10 mouse cellular contexts compared by ENCODE assay signal in genomic region chr2:31263039-31263461, GRCm38 (mm10). TPM values are rescaled to one million over a fixed set of nuclear protein-coding genes. Genes with fewer than 3 reads are reported as not detected.
DNase-seq lines count a peak whose midpoint lies in the region; ATAC-seq and TF ChIP-seq lines count a peak whose summit lies in the region.
"Had no signal": no experiment of that assay in that cellular context is flagged by ENCODE, and none has a peak within 500 bp of the region (broad histone marks: within the 10 kb centered on the region; RNA-seq: fewer than 3 reads in every experiment).

No protein-coding gene starts in this region.

- intact Hi-C loops in heart, postnatal 14 days (cut with DNase I) = no loop called here

- no peak for TF ChIP-seq CTCF in kidney, postnatal 0 days (IDR thresholded peaks at IDR 0.05; ENCODE audit: low read depth)

- no peaks in the 10 kb centered on the region for H3K9me3 ChIP-seq in kidney, postnatal 0 days (replicated peaks; ENCODE audit: low read length)
- no peaks in the 10 kb centered on the region for H3K9me3 ChIP-seq in embryonic facial prominence, embryonic 12.5 days
- H3K9me3 ChIP-seq in midbrain, embryonic 13.5 days = no peaks in the 10 kb centered on the region
- no peaks in the 10 kb centered on the region for H3K9me3 ChIP-seq in liver, embryonic 12.5 days (replicated peaks)

- H3K4me3 ChIP-seq in kidney, postnatal 0 days (replicated peaks; ENCODE audit: low read depth, low read length) = no peak overlapping the region
- no peak overlapping the region for H3K4me3 ChIP-seq in embryonic facial prominence, embryonic 12.5 days
- H3K4me3 ChIP-seq in midbrain, embryonic 13.5 days (replicated peaks) = no peak overlapping the region
- H3K4me3 ChIP-seq in liver, embryonic 12.5 days = no peak overlapping the region

- 70% methylated on average over 8 of the region's 8 CpGs for WGBS in kidney, postnatal 0 days
- 73% methylated on average over 8 of the region's 8 CpGs for WGBS in embryonic facial prominence, embryonic 12.5 days
- 81% methylated on average over 8 of the region's 8 CpGs for WGBS in midbrain, embryonic 13.5 days
- 69% methylated on average over 8 of the region's 8 CpGs for WGBS in liver, embryonic 12.5 days (ENCODE audit: insufficient replicate concordance)

- DNase-seq in kidney, postnatal 0 days (ENCODE audit: low spot score) = no peak
- no peak for DNase-seq in kidney, postnatal 14 days
- peak; percentile 44 to 63 for DNase-seq in heart, postnatal 14 days
- no peak for DNase-seq in spleen, adult 18-20 months

- ATAC-seq in kidney, postnatal 0 days (replicated peaks; ENCODE audit: low FRiP score, low read depth) = no peak
- ATAC-seq in embryonic facial prominence, embryonic 12.5 days (ENCODE audit: insufficient number of reproducible peaks, insufficient read depth, low FRiP score, low TSS enrichment) = no peak
- ATAC-seq in midbrain, embryonic 13.5 days = no peak
- ATAC-seq in granulocyte monocyte progenitor cell, adult 5-6 weeks (replicated peaks; ENCODE audit: poor library complexity, severe bottlenecking) = no peak
- ATAC-seq in liver, embryonic 12.5 days = no peak

- no peak overlapping the region for H3K9ac ChIP-seq in kidney, postnatal 0 days (ENCODE audit: low read depth, low read length)
- no peak overlapping the region for H3K9ac ChIP-seq in embryonic facial prominence, embryonic 12.5 days
- H3K9ac ChIP-seq in midbrain, embryonic 13.5 days (replicated peaks) = peak overlapping the region; percentile 41; the same call in 1 of the 2 replicates
- no peak overlapping the region for H3K9ac ChIP-seq in liver, embryonic 12.5 days
- H3K9ac ChIP-seq: liver, embryonic 14.5 days had no signal

- H3K4me1 ChIP-seq in kidney, postnatal 0 days (replicated peaks; ENCODE audit: insufficient read depth, low read length) = peaks cover 51% of the 10 kb centered on the region
- H3K4me1 ChIP-seq in embryonic facial prominence, embryonic 12.5 days = peaks cover 59% of the 10 kb centered on the region
- peaks cover 80% of the 10 kb centered on the region for H3K4me1 ChIP-seq in midbrain, embryonic 13.5 days (replicated peaks)
- peaks cover 16% of the 10 kb centered on the region for H3K4me1 ChIP-seq in liver, embryonic 12.5 days

- H3K4me2 ChIP-seq in kidney, postnatal 0 days (ENCODE audit: low read length) = no peak overlapping the region
- H3K4me2 ChIP-seq in embryonic facial prominence, embryonic 12.5 days (replicated peaks) = no peak overlapping the region
- no peak overlapping the region for H3K4me2 ChIP-seq in midbrain, embryonic 13.5 days (replicated peaks)
- no peak overlapping the region for H3K4me2 ChIP-seq in liver, embryonic 12.5 days

- no peaks in the 10 kb centered on the region for H3K27me3 ChIP-seq in kidney, postnatal 0 days (ENCODE audit: insufficient read depth, low read length)
- H3K27me3 ChIP-seq in embryonic facial prominence, embryonic 12.5 days = no peaks in the 10 kb centered on the region
- no peaks in the 10 kb centered on the region for H3K27me3 ChIP-seq in midbrain, embryonic 13.5 days
- peaks cover 6% of the 10 kb centered on the region; the same call in 1 of the 2 replicates for H3K27me3 ChIP-seq in liver, embryonic 12.5 days (replicated peaks)

- H3K27ac ChIP-seq in kidney, postnatal 0 days = peak overlapping the region; percentile 60; the same call in 1 of the 2 replicates
- H3K27ac ChIP-seq in embryonic facial prominence, embryonic 12.5 days = 0 out of 2 replicates have a peak overlapping the region, but pooled peaks have one; percentile 54
- peak overlapping the region; percentile 70 for H3K27ac ChIP-seq in midbrain, embryonic 13.5 days
- no peak overlapping the region for H3K27ac ChIP-seq in liver, embryonic 12.5 days
- H3K27ac ChIP-seq: liver, embryonic 14.5 days had no signal

- H3K36me3 ChIP-seq in kidney, postnatal 0 days (ENCODE audit: insufficient read depth, low read length) = no peaks in the 10 kb centered on the region
- H3K36me3 ChIP-seq in embryonic facial prominence, embryonic 12.5 days = 0 out of 2 replicates have a peak, but pooled peaks cover 6% of the 10 kb centered on the region
- peaks cover 10% of the 10 kb centered on the region; the same call in 1 of the 2 replicates for H3K36me3 ChIP-seq in midbrain, embryonic 13.5 days
- H3K36me3 ChIP-seq in liver, embryonic 12.5 days = no peaks in the 10 kb centered on the region

RNA-seq across cellular contexts. Expression of gene Ncs1, which starts 17.4 kb away (rescaled TPM):
- polyA plus RNA-seq in kidney, postnatal 0 days (2015; fragmentation: Nextera tagmentation; extraction: Ambion mirVana) = 23.5 and 26.3 TPM in 2 replicates
- 54.4 and 59.2 TPM in 2 replicates for polyA plus RNA-seq in embryonic facial prominence, embryonic 12.5 days (2016; fragmentation: Nextera tagmentation; extraction: Ambion mirVana)
- total RNA-seq in heart, postnatal 14 days (2021) = 10 to 100 TPM in 1 of 2 experiments, 1 to 10 TPM in 1; 7.9 to 11.9 TPM
- polyA plus RNA-seq in midbrain, embryonic 13.5 days (2015; fragmentation: Nextera tagmentation; extraction: Ambion mirVana) = 116 and 120 TPM in 2 replicates
- 2.1 and 4.6 TPM in 2 replicates for total RNA-seq in granulocyte monocyte progenitor cell, adult 5-6 weeks (2014; fragmentation: Nextera tagmentation)
- 2.5 and 3.2 TPM in 2 replicates for total RNA-seq in granulocyte monocyte progenitor cell, adult 5-6 weeks (2017)
- polyA plus RNA-seq in liver, embryonic 12.5 days (2016; fragmentation: Nextera tagmentation; extraction: Ambion mirVana) = 4.3 and 4.5 TPM in 2 replicates

RNA-seq across cellular contexts. Expression of gene Hmcn2, which starts 51.2 kb away (rescaled TPM):
- 0.68 and 1.0 TPM in 2 replicates for polyA plus RNA-seq in kidney, postnatal 0 days (2015; fragmentation: Nextera tagmentation; extraction: Ambion mirVana)
- polyA plus RNA-seq in embryonic facial prominence, embryonic 12.5 days (2016; fragmentation: Nextera tagmentation; extraction: Ambion mirVana) = 0.09 and 0.18 TPM in 2 replicates
- 10 to 100 TPM; 30.5 to 31.5 TPM for total RNA-seq in heart, postnatal 14 days (2021)
- polyA plus RNA-seq in midbrain, embryonic 13.5 days (2015; fragmentation: Nextera tagmentation; extraction: Ambion mirVana) = 0.05 and 0.15 TPM in 2 replicates
- total RNA-seq in granulocyte monocyte progenitor cell, adult 5-6 weeks (2014; fragmentation: Nextera tagmentation) = 0.09 TPM in 1 of 2 replicates, not detected in the other
- 0.15 TPM in 1 of 2 replicates, not detected in the other for total RNA-seq in granulocyte monocyte progenitor cell, adult 5-6 weeks (2017)
- polyA plus RNA-seq in liver, embryonic 12.5 days (2016; fragmentation: Nextera tagmentation; extraction: Ambion mirVana) = 0.35 and 0.36 TPM in 2 replicates
- total RNA-seq: MEL had no signal

Comparison
In these comparisons a context has a peak if more than half of its experiments do, and no peak if none do; other contexts are left out.
1. DNase-seq: peak in heart, postnatal 14 days (2 of 2); none in kidney, postnatal 0 days (single experiment), kidney, postnatal 14 days (single experiment) and spleen, adult 18-20 months (0 of 2).